Mouse (Mus musculus) testis, postnatal 14 days (tissue): ENCODE data around the gene Dzank1.

Experiments
- DNase-seq: peaks from one replicate; pipeline ENCODE4 v3.0.0; 2021; ENCODE audit warnings: low spot score

The Dzank1 gene

GRCm38 (mm10) chr2:144465876-144466575, 61.2 kb downstream of the Dzank1 start:
- DNase-seq, result no peak

GRCm38 (mm10) chr2:144464799-144465760, 62.1 kb downstream of the Dzank1 start:
- no peak for DNase-seq

- DNase-seq, result no peak
Observed at GRCm38 (mm10) chr2:144464182-144464581, 63.0 kb downstream of the Dzank1 start.

- peak; percentile 82 for DNase-seq
Observed at GRCm38 (mm10) chr2:144458975-144459754, 68.0 kb downstream of the Dzank1 start.

- no peak for DNase-seq
Observed at GRCm38 (mm10) chr2:144458355-144458754, 68.9 kb downstream of the Dzank1 start.

GRCm38 (mm10) chr2:144452364-144453008, 74.7 kb downstream of the Dzank1 start:
- peak; percentile 65 for DNase-seq

GRCm38 (mm10) chr2:144450378-144450777, 76.8 kb downstream of the Dzank1 start:
- no peak for DNase-seq

- no peak for DNase-seq
Observed at GRCm38 (mm10) chr2:144446360-144446999, 80.7 kb downstream of the Dzank1 start.

GRCm38 (mm10) chr2:144441386-144441915, 85.8 kb downstream of the Dzank1 start:
- no peak for DNase-seq

- DNase-seq, result no peak
Observed at GRCm38 (mm10) chr2:144439191-144439700, 88.0 kb downstream of the Dzank1 start.

- DNase-seq, result no peak
Observed at GRCm38 (mm10) chr2:144438424-144438823, 88.8 kb downstream of the Dzank1 start.

- no peak for DNase-seq
Observed at GRCm38 (mm10) chr2:144435679-144436078, 91.5 kb downstream of the Dzank1 start.

GRCm38 (mm10) chr2:144431286-144431825, 95.9 kb downstream of the Dzank1 start:
- no peak for DNase-seq

GRCm38 (mm10) chr2:144429171-144429570, 98.0 kb downstream of the Dzank1 start:
- no peak for DNase-seq

- no peak for DNase-seq
Observed at GRCm38 (mm10) chr2:144428659-144429058, 98.6 kb downstream of the Dzank1 start.

- no peak for DNase-seq
Observed at GRCm38 (mm10) chr2:144427852-144428251, 99.4 kb downstream of the Dzank1 start.

- DNase-seq, result no peak
Observed at GRCm38 (mm10) chr2:144425761-144426160, 101.5 kb downstream of the Dzank1 start.

- no peak for DNase-seq
Observed at GRCm38 (mm10) chr2:144422094-144422675, 105.0 kb downstream of the Dzank1 start.
